Mouse (Mus musculus) adrenal gland, postnatal 25 days (tissue): ENCODE measurements around the gene Pgrmc1. TPM values are rescaled to one million over a fixed set of nuclear protein-coding genes. Genes with fewer than 3 reads are reported as not detected.
A peak's percentile ranks its signal among the peaks of the same experiment; 100 is the strongest.
"Not testable (repeated sequence)": the region's sequence is repeated elsewhere in the genome, so short reads cannot be mapped to it uniquely, and the experiment has no call there.

ENCODE experiments used
- DNase-seq: peaks from one replicate; pipeline ENCODE4 v3.0.0; 2021; ENCODE audit warnings: mixed read lengths
- long read RNA-seq: library from polyadenylated mRNA; stranded (forward); transcript quantifications from one replicate; pipeline ENCODE4 v2.0.0, GENCODE M21; 2021
- total RNA-seq: library from RNA; stranded (reverse); gene quantifications from 2 replicates; pipeline ENCODE4 v1.2.3, GENCODE M21; 2021

Pgrmc1 gene
- 472 and 534 TPM in 2 replicates for total RNA-seq
- long read RNA-seq, transcript Pgrmc1-201 (3 exons, 1,857 nt), result major isoform, 1,622 of 1,656 reads
- long read RNA-seq, partial matches to known transcripts, result 20 of 1,656 reads
- long read RNA-seq, other reads (novel, unspliced or antisense), result 14 of 1,656 reads

DNA sequence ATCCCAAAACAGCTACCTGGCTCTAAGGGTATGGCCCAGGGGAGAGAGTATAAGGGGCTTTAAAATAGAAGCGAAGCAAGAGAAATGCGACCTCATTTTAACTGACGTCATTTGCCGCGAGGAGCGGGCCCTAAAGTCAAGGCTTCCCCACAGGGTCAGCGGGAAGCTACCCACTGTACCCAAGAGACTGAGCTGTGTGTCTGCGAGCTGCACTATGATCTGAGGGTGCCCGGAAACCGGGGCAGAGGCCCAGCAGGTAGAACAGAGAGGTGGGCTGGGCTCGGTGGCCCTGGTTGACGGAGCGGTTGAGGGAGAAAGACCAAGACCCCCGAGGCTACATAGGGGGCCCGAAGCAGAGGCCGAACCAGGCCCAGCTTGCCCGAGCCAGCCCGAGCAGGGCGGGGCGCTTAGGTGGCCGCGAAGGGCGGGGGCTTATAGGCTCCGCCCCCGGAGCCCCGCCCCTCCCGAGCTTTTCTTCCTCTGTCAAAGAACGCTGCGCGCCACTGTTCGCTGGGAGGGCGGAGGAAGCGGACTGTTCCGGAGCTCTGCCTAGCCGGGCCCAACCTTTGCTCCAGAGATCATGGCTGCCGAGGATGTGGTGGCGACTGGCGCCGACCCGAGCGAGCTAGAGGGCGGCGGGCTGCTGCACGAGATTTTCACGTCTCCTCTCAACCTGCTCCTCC lies at the start of gene Pgrmc1:
Gene Pgrmc1 (plus strand): TSS at position 500 of the 683 bp plus-strand sequence.
- DNase-seq, result peak; percentile 85

DNA sequence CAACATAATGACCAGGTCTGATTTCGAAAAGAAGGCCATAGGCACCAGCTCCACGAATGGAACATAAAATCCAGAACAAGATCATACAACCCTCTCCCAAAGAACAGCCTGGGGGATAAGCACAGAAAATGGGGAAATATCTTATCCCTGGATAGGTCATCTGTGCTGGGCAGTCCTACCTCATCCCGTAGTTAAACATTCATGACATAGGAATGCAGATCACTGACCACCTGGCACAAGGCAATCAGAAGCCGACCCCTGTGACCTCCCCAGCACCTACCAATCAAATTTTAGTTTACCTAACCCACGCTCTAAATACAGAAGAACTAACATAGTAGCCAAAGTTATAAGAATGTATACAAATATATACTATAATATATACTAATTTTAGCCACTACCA lies 49.2 kb upstream of the Pgrmc1 start:
- DNase-seq, result no peak

DNA sequence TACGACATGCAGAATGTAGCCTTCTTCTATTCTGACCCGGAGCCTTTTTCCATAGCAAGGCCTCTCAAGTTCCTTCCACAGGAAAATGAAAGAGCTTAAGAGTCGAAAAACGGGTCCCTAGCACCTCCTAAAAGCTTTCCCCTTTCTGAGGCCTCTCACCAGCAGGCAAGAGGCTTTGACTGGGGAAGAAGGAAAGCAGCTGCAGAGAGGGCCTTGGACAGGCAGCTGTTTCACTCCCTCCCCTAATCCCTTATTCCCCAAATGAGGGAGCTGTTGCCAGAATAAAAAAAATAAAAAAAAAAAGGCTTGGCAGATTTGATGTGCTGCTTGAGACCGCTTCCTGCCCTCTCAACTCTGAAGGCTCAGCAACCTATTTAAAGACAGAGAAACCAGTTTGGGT lies 47.1 kb upstream of the Pgrmc1 start:
- no peak for DNase-seq

- DNase-seq, result no peak
Observed at GRCm38 (mm10) chrX:36551351-36551750, 46.7 kb upstream of the Pgrmc1 start.

DNA sequence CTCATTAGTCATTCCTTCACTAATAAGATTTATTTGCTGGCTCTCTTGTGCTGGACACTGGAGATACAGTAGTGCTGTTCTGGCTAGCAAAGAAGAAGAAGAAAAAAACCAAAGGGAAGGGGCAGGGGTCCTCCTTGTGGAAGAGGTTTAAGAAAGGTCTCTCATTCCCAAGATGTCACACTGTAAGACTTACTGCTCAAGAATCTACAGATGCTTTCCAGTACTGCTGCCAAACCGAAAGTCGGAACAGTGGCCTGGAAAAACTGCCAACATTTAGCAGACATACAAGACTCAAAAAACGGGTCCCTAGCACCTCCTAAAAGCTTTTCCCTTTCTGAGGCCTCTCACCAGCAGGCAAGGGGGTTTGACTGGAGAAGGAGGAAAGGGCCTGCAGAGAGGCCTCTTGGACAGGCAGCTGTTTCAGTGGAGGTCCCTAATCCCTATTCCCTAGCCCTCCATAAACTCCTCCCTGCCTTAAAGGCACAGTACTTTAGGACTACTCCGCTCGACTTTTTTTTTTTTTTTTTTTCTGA lies 45.9 kb upstream of the Pgrmc1 start:
- peak; percentile 20 for DNase-seq

DNA sequence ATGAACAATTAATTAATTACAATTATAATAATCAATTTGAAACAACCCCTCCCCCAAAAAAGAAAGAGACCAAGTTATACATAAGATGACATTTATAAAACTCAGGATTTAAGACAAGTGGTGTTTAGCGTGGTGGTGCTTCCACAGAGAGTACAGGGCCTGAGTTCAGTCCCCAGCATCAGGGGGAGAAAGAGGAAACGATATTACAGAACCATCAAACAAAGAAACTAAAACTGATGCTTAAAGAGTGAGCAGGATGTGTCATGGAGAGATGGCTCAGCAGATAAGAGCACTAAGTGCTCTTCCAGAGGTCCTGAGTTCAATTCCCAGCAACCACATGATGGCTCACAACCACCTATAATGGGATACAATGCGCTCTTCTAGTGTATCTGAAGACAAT lies 45.3 kb upstream of the Pgrmc1 start:
- no peak for DNase-seq

DNA sequence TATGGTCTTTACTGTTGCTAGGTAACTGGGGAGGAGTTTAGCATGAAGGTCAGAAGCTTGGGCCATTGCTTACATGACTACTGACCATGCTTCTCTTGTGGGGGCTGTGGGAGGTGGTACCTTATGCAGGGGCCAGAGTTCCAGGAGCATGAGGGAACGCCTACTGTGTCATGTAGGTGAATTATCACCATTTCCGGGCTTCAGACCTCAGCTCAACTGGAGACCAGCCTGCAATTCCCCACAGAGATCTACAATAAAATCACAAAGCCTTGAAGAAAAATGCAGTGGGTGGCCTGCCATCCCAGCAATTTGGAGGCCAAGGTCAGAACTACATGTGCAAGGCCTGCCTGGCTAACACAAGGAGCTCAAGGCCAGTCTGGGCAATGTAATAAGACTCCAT lies 42.8 kb upstream of the Pgrmc1 start:
- DNase-seq, result peak; percentile 16

GRCm38 (mm10) chrX:36560170-36560569 lies 37.8 kb upstream of the Pgrmc1 start:
- no peak for DNase-seq

DNA sequence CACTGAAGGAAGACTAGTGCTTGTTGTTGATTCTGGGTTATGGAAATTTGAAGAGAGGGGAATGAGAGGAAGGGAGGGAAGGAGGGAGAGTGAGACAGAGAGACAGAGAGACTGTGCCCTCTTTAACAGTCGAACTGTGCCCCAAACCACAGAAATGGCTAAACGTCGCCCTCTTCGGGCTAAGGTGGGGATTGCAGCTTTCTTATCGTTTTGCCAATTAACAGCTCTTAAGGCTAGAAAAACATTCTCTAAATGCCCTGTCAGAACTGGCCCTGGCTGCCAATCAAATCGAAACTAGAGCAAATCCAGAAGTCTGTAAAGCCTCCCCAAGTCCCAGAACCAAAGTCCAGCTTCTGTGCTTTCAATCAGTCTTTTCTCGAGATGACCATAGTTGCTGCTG lies 36.4 kb upstream of the Pgrmc1 start:
- DNase-seq, result peak; percentile 68

GRCm38 (mm10) chrX:36562079-36562478 lies 35.9 kb upstream of the Pgrmc1 start:
- DNase-seq, result no peak

DNA sequence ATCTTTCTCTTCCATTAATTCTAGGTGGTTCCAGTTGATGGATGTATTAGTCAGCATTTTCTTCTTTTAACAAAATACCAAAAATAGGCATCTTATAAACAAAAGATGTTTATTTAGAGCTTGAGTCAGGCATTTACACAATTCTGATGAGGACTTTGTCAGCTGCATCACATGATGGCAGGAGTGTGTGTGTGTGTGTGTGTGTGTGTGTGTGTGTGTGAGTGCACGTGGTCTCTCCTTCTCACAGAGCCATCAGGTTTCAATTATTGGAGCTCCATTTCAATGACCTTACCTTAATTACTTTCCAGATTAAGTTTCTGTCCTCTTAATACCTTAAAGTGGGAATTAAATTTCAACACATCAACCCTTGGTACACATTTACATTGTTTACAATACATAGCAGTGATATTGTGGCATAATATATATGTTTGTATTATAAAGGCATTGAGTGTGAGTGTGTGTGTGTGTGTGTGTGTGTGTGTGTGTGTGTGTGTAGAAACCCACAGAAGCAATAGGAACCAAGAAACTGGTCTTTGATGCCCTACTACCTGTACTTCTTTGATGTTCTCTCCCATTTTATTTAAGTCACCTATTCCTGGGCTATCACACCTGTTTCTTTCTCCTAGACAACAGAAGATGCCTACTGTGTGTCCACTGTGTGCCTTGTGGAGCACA lies 11.2 kb upstream of the Pgrmc1 start:
- DNase-seq, result no peak

DNA sequence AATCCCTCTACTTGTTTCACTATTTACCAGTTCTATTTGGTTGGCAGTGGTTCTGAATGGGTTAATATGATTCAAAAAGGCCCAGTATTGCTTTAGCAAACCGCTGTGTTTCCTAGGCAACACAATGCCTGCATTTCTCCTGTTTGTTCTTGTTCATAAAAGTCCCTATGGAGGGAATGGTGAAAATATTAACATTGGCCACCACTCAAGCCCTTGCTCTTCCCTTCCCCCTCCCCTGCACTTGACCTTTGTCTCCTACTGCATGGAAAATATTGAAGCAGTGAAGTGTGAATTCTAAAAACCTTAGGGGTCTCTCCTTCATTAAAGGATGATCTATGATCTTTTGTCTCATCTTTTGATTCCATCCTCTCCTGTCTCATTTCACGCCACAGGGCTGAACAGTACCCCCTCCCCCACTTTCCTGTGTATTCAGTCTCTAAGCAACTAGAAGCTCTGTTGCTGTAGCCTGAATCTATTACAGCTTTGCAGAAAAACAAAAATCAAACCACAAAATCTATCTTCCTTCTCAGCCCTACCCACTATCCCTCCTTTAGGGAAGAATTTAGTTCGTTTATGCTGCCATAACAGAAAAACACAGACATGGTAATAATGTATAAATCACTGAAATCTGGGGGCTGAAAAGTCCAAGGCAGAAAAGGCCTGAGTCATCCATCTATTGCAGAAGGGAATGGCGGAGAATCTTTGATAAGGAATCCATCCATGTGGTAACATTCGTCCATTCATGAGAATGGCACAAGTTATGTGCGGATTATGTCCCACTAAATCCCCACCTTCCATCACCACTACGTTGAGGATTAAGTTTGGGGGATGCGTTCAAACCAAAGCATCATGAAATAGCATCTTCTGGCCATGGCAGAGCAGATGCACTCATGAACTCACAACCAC lies 10.4 kb upstream of the Pgrmc1 start:
- no peak for DNase-seq

DNA sequence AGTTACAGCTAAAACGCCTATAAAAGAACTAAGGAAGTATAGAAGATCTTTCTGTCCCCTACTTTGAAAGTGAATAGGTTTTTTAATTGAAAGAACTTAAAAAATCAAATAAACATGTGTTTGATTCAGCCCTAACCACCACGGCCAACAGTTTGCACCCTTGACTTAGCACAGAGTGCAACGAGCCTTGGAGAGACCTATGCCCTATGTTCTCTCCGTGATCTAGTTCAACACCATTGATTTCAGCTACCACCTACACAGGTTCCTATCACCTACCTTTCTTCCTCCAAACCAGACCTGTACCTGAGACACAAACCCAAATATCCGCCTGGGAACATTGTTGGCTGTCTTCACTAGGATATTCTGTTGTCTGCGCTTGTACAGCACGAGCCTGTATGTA lies 7.7 kb upstream of the Pgrmc1 start:
- no peak for DNase-seq

DNA sequence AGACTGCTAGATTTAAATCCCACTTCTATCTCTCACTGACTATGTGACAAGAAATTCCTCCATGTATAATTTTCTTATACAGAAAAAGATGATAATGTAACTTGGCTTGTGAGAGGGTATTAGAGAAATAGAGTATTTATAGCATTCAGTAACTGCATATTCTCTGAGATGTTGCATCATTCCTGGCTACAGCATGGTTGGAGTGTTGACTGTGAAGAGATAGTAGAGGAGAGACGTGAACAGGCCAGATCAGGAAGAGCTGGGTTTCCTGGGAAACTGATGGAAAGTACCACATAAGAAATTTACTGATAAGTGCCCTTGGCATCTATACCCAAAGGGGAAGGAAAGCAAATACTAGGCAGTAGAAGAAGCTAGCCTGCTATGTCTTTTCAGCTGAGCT lies 6.9 kb upstream of the Pgrmc1 start:
- DNase-seq, result no peak

DNA sequence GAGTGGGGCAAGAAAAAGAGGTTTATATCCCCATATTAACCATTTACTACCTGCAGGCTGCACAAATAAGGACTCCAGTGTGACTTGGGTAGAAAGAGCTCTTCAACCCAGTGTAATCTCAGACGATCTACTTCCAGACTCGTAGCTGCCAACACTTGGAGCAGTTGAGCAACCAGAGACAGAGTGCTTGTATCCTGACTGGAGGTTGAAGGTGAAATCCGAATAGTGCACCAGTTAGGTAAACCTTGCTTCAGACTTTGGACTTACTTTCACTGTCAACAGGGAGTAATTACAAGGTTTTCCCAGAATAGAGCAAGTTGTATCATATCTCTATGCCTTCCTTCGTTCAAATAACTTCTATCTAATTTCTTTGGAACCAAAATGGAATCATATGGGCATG lies 6.5 kb upstream of the Pgrmc1 start:
- no peak for DNase-seq

DNA sequence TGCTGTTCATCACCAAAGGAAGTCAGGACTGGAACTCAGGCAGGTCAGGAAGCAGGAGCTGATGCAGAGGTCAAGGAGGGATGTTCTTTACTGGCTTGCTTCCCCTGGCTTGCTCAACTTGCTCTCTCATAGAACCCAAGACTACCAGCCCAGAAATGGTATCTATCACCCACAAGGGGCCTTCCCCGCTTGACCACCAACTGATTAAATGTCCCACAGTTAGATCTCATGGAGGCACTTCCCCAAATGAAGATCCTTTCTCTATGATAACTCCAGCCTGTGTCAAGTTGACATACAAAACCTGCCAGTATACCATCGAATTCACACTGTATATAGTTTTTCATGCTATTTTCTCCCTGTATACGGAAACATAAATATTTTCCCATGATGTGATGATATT lies 2.8 kb upstream of the Pgrmc1 start:
- no peak for DNase-seq

- not testable (repeated sequence) for DNase-seq
Observed at GRCm38 (mm10) chrX:36596483-36597120, 1.4 kb upstream of the Pgrmc1 start.

DNA sequence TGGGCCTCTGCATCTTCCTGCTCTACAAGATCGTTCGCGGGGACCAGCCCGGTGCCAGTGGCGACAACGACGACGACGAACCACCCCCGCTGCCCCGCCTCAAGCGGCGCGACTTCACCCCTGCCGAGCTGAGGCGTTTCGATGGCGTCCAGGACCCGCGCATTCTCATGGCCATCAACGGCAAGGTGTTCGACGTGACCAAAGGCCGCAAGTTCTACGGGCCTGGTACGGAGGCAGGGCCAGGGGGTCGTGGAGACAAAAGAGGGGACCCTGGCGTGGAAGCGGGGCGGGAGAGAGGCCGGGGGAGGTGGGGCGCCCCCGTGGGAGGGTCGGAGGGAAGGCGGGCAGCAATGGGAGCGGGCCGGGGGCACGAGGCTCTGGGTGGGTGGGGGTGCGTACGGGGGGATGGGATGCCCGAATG lies 394 bp downstream of the Pgrmc1 start:
- no peak for DNase-seq

DNA sequence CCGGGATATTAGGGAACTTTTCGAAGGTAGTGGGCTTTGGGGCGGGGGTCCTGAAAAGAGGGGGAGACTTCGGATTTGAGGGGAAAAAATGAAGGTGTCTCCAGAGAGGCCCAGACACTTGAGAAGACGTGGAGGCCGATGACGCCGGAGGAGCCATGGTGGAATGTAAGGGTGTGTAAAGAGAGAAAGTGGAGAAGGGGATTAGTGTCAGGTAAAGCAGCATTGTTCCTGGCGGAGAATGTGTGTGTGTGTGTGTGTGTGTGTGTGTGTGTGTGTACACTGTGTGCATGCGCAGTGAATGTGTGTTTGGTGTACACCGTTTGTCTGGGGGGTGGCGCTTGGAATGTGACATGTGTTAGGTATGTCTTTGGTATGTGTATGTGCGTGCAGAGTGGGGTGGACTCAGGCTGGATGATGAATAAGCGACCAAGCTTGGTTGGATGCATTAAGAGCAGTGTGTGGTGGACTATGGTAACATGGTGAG lies 897 bp downstream of the Pgrmc1 start:
- peak; percentile 11 for DNase-seq

DNA sequence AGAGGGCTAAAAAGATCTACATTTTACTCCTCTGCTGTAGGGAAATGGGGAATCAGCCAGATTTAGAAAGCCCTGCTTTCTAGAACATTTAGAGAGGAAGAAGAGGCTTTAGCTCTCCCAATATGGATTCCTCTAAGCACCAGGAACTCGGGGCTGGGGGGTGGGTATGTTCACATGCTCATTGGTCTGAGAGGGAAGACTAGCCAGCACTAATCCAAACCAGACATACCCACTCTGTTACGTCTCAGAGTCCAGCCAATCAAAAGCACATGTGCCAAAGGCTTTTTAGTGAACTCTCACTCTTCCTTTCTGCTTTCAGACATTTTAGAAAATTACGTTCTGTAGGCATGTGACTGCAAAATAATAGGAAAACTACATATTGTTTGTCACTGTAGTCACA lies 1.6 kb downstream of the Pgrmc1 start:
- no peak for DNase-seq

GRCm38 (mm10) chrX:36600066-36600465 lies 2.1 kb downstream of the Pgrmc1 start:
- no peak for DNase-seq

GRCm38 (mm10) chrX:36602926-36603325 lies 4.9 kb downstream of the Pgrmc1 start:
- DNase-seq, result no peak
